Mouse (Mus musculus): ENCODE data around the gene Ten1. TPM values are rescaled to one million over a fixed set of nuclear protein-coding genes. Genes with fewer than 3 reads are reported as not detected.
A peak's percentile ranks its signal among the peaks of the same experiment; 100 is the strongest.

Gene Ten1
- total RNA-seq, 1 experiment = 19.1 TPM

DNA sequence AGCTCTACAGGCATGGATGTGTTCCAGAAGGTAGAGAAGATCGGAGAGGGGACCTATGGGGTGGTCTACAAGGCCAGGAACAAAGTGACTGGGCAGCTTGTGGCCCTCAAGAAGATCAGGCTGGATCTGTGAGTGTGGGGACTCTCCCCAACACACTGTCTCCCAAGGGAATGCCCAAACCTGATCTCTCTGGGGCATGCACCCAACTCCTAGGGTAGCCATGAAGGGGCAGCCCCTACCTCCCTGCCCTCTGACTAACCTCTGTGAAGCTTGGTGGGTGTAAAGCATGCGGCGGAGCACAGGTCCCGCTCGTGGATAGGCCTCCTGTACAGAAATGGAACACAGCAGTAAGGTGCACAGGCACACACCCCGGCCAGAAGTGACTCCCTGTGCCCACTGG is 17.3 kb downstream of the Ten1 start:
- in situ Hi-C loops (cut with MboI; ENCODE audit: low sequenced_read_pairs in 2 of 2, unreplicated experiment in 2 of 2) = no loop called here
- Histone ChIP-seq H3K36me3 (ENCODE audit: control insufficient read depth, insufficient read depth, low read length, poor library complexity, severe bottlenecking) (no peaks in the 10 kb centered on the region; the same call in 1 of the 2 replicates), H3K9me3 (ENCODE audit: control insufficient read depth, insufficient read depth, low read depth, low read length) (no peaks in the 10 kb centered on the region), H3K27ac (ENCODE audit: insufficient read depth, low read depth, low read length, poor library complexity, severe bottlenecking) (no peak overlapping the region), H3K4me3 (ENCODE audit: insufficient read depth in 1 of 2, low read depth in 1 of 2, low read length in 2 of 2, poor library complexity in 1 of 2, severe bottlenecking in 1 of 2) (peak overlapping the region in 1 of 2 experiments; percentile 40; a peak in 2 of 4 replicates), H3K9ac (ENCODE audit: insufficient read depth, low read depth, low read length, poor library complexity, severe bottlenecking) (peak overlapping the region; percentile 50; the same call in 1 of the 2 replicates), H3K4me1 (ENCODE audit: control insufficient read depth in 2 of 2, insufficient read depth in 2 of 2, low read length in 2 of 2, poor library complexity in 1 of 2) (peaks cover 0 to 11% of the 10 kb centered on the region in 2 experiments; a peak in 1 of 4 replicates)
- no peak for DNase-seq (ENCODE audit: low read depth, low spot score)
- TF ChIP-seq MAFK (IDR thresholded peaks at IDR 0.05; ENCODE audit: insufficient read depth, low read depth, low read length) (no peak), ZC3H11A (IDR thresholded peaks at IDR 0.05; ENCODE audit: borderline replicate concordance, low read depth, low read length) (no peak), HCFC1 (IDR thresholded peaks at IDR 0.05; ENCODE audit: borderline replicate concordance, insufficient read depth, low read length) (no peak)

DNA sequence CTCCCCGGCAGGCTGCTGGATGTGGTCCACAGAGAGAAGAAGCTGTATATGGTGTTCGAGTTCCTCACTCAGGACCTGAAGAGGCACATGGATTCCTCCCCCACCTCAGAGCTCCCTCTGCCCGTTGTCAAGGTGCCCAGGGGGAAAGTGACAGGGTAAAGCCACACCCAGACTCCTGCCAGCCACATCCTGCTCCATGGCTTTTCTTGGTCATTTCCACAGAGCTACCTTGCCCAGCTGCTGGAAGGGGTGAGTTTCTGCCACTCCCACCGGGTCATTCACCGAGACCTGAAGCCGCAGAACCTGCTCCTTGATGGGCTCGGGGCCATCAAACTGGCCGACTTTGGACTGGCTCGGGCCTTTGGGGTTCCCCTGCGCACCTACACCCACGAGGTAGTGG is 17.9 kb downstream of the Ten1 start:
- in situ Hi-C loops (cut with MboI; ENCODE audit: low sequenced_read_pairs in 2 of 2, unreplicated experiment in 2 of 2) = no loop called here
- no peak overlapping the region for H3K4me3 ChIP-seq (ENCODE audit: insufficient read depth in 1 of 2, low read depth in 1 of 2, low read length in 2 of 2, poor library complexity in 1 of 2, severe bottlenecking in 1 of 2)
- H3K9me3 ChIP-seq (ENCODE audit: control insufficient read depth, insufficient read depth, low read depth, low read length) = no peaks in the 10 kb centered on the region
- H3K9ac ChIP-seq (ENCODE audit: insufficient read depth, low read depth, low read length, poor library complexity, severe bottlenecking) = no peak overlapping the region
- H3K36me3 ChIP-seq (ENCODE audit: control insufficient read depth, insufficient read depth, low read length, poor library complexity, severe bottlenecking) = no peaks in the 10 kb centered on the region; the same call in 1 of the 2 replicates
- no peak for DNase-seq (ENCODE audit: low read depth, low spot score)
- TF ChIP-seq CHD2 (IDR thresholded peaks at IDR 0.05; ENCODE audit: low read depth, low read length) = no peak
- no peak for TF ChIP-seq ZNF384 (IDR thresholded peaks at IDR 0.05; ENCODE audit: low read depth, low read length)
- no peak for TF ChIP-seq MAFK (IDR thresholded peaks at IDR 0.05; ENCODE audit: insufficient read depth, low read depth, low read length)
- TF ChIP-seq ZC3H11A (IDR thresholded peaks at IDR 0.05; ENCODE audit: borderline replicate concordance, low read depth, low read length) = no peak
- no peak for TF ChIP-seq HCFC1 (IDR thresholded peaks at IDR 0.05; ENCODE audit: borderline replicate concordance, insufficient read depth, low read length)
- H3K27ac ChIP-seq (ENCODE audit: insufficient read depth, low read depth, low read length, poor library complexity, severe bottlenecking) = no peak overlapping the region
- H3K4me1 ChIP-seq (ENCODE audit: control insufficient read depth in 2 of 2, insufficient read depth in 2 of 2, low read length in 2 of 2, poor library complexity in 1 of 2) = peaks cover 0 to 10% of the 10 kb centered on the region in 2 experiments; a peak in 1 of 4 replicates

DNA sequence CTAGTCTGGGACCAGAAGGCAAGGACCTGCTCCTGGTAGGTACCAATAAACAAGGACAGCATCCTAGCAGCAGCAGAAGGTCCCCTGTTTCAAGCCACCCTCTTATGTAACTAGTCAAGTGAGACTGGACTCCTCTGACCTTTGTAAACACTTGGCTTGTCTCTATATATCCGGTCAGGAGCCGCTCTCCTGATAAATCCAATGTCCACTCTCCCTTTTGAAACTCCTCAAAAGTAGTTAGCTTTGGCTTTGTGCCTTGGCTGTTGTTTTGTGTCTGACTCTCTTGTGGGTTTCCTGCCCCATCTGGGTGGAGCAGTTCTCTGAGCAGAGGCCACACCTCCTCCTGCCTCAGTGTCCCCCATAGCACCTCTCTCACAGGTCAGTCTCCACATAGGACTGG is 19.6 kb downstream of the Ten1 start:
- no peaks in the 10 kb centered on the region for H3K9me3 ChIP-seq (ENCODE audit: control insufficient read depth, insufficient read depth, low read depth, low read length)
- DNase-seq (ENCODE audit: low read depth, low spot score) = no peak
- H3K27ac ChIP-seq (ENCODE audit: insufficient read depth, low read depth, low read length, poor library complexity, severe bottlenecking) = no peak overlapping the region
- H3K4me3 ChIP-seq (ENCODE audit: insufficient read depth in 1 of 2, low read depth in 1 of 2, low read length in 2 of 2, poor library complexity in 1 of 2, severe bottlenecking in 1 of 2) = no peak overlapping the region
- in situ Hi-C loops (cut with MboI; ENCODE audit: low sequenced_read_pairs in 2 of 2, unreplicated experiment in 2 of 2) = no loop called here
- TF ChIP-seq ZC3H11A (IDR thresholded peaks at IDR 0.05; ENCODE audit: borderline replicate concordance, low read depth, low read length) = no peak
- H3K9ac ChIP-seq (ENCODE audit: insufficient read depth, low read depth, low read length, poor library complexity, severe bottlenecking) = no peak overlapping the region
- H3K4me1 ChIP-seq (ENCODE audit: control insufficient read depth in 2 of 2, insufficient read depth in 2 of 2, low read length in 2 of 2, poor library complexity in 1 of 2) = peaks cover 0 to 7% of the 10 kb centered on the region in 2 experiments; a peak in 1 of 4 replicates
- H3K36me3 ChIP-seq (ENCODE audit: control insufficient read depth, insufficient read depth, low read length, poor library complexity, severe bottlenecking) = no peaks in the 10 kb centered on the region

DNA sequence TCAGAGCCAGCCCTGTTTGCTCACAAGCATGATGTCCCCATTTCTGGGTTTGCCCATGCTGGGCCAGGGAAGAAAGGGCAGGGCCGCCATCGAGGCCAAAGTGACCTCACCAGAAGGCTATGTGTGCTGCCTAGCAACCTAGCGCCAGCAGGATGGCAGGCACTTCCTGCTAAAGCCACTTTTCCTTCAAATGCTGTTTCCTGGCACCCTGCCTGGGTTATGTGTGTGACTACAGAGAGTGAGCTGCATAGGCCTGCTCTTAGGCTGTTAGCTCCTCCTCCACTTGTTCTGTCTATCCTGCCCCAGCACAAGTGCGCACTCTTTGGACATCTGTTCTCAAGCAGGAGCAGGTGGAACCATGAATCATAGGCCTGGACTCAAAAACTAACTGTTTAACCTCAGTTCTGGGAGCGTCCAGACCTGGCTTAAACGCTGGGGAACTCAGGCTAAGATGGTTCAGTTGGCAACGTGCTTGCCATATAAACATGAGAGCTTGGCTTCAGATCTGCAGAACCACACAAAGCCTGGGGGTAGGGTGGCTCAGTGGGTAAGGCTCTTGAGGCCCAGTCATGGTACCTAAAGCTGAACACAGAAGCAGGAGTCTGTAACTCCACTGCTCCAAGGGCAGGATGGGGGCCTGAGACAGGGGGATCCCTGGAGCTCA is 20.2 kb downstream of the Ten1 start:
- H3K4me1 ChIP-seq (ENCODE audit: control insufficient read depth in 2 of 2, insufficient read depth in 2 of 2, low read length in 2 of 2, poor library complexity in 1 of 2) = peaks cover 0 to 11% of the 10 kb centered on the region in 2 experiments; a peak in 1 of 4 replicates
- DNase-seq (ENCODE audit: low read depth, low spot score) = no peak
- H3K27ac ChIP-seq (ENCODE audit: insufficient read depth, low read depth, low read length, poor library complexity, severe bottlenecking) = no peak overlapping the region
- no peak for TF ChIP-seq CHD2 (IDR thresholded peaks at IDR 0.05; ENCODE audit: low read depth, low read length)
- no peak for TF ChIP-seq ZNF384 (IDR thresholded peaks at IDR 0.05; ENCODE audit: low read depth, low read length)
- TF ChIP-seq HCFC1 (IDR thresholded peaks at IDR 0.05; ENCODE audit: borderline replicate concordance, insufficient read depth, low read length) = no peak
- TF ChIP-seq ZC3H11A (IDR thresholded peaks at IDR 0.05; ENCODE audit: borderline replicate concordance, low read depth, low read length) = no peak
- no peak for TF ChIP-seq MAFK (IDR thresholded peaks at IDR 0.05; ENCODE audit: insufficient read depth, low read depth, low read length)
- H3K9me3 ChIP-seq (ENCODE audit: control insufficient read depth, insufficient read depth, low read depth, low read length) = no peaks in the 10 kb centered on the region
- no peaks in the 10 kb centered on the region for H3K36me3 ChIP-seq (ENCODE audit: control insufficient read depth, insufficient read depth, low read length, poor library complexity, severe bottlenecking)
- H3K4me3 ChIP-seq (ENCODE audit: insufficient read depth in 1 of 2, low read depth in 1 of 2, low read length in 2 of 2, poor library complexity in 1 of 2, severe bottlenecking in 1 of 2) = no peak overlapping the region
- H3K9ac ChIP-seq (ENCODE audit: insufficient read depth, low read depth, low read length, poor library complexity, severe bottlenecking) = no peak overlapping the region
- in situ Hi-C loops (cut with MboI; ENCODE audit: low sequenced_read_pairs in 2 of 2, unreplicated experiment in 2 of 2) = no loop called here

DNA sequence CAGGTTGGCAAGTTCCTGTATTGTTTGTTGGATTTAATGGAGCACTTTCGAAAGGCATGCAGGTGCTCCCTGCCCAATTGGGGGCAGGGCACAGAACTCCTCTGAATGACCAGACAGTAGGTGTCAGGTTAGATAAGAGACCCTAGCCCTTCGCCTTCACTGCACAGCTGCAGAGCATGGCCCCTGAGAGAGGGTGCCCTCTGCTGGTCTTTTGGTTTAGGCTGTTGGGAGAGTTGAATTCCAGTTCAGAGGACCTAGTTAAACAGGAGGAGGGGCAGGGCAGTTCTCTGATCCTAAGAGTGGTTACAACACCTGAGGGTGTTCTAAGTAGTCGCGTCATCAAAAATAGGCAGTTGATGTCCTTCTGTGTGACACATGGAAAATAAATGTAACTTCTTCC is 21.2 kb downstream of the Ten1 start:
- peak; percentile 77 for DNase-seq (ENCODE audit: low read depth, low spot score)
- no peak overlapping the region for H3K27ac ChIP-seq (ENCODE audit: insufficient read depth, low read depth, low read length, poor library complexity, severe bottlenecking)
- no peaks in the 10 kb centered on the region for H3K9me3 ChIP-seq (ENCODE audit: control insufficient read depth, insufficient read depth, low read depth, low read length)
- no peak for TF ChIP-seq MAFK (IDR thresholded peaks at IDR 0.05; ENCODE audit: insufficient read depth, low read depth, low read length)
- TF ChIP-seq ZC3H11A (IDR thresholded peaks at IDR 0.05; ENCODE audit: borderline replicate concordance, low read depth, low read length) = no peak
- TF ChIP-seq ZNF384 (IDR thresholded peaks at IDR 0.05; ENCODE audit: low read depth, low read length) = no peak
- no peak for TF ChIP-seq CHD2 (IDR thresholded peaks at IDR 0.05; ENCODE audit: low read depth, low read length)
- no peak for TF ChIP-seq HCFC1 (IDR thresholded peaks at IDR 0.05; ENCODE audit: borderline replicate concordance, insufficient read depth, low read length)
- no peak overlapping the region for H3K4me3 ChIP-seq (ENCODE audit: insufficient read depth in 1 of 2, low read depth in 1 of 2, low read length in 2 of 2, poor library complexity in 1 of 2, severe bottlenecking in 1 of 2)
- H3K9ac ChIP-seq (ENCODE audit: insufficient read depth, low read depth, low read length, poor library complexity, severe bottlenecking) = no peak overlapping the region
- H3K4me1 ChIP-seq (ENCODE audit: control insufficient read depth in 2 of 2, insufficient read depth in 2 of 2, low read length in 2 of 2, poor library complexity in 1 of 2) = peaks cover 0 to 11% of the 10 kb centered on the region in 2 experiments; a peak in 1 of 4 replicates
- in situ Hi-C loops (cut with MboI; ENCODE audit: low sequenced_read_pairs in 2 of 2, unreplicated experiment in 2 of 2) = loop anchor here in 1 of 2 experiments (5.0 kb wide), 1 partner anchor 237 kb away; no protein-coding TSS in a partner anchor
- no peaks in the 10 kb centered on the region for H3K36me3 ChIP-seq (ENCODE audit: control insufficient read depth, insufficient read depth, low read length, poor library complexity, severe bottlenecking)

Data from ES-E14 (cell line).